Mouse (Mus musculus): ENCODE data around the gene Kcnip2.
"Not testable (repeated sequence)": the region's sequence is repeated elsewhere in the genome, so short reads cannot be mapped to it uniquely, and the experiment has no call there.

The Kcnip2 gene

DNA sequence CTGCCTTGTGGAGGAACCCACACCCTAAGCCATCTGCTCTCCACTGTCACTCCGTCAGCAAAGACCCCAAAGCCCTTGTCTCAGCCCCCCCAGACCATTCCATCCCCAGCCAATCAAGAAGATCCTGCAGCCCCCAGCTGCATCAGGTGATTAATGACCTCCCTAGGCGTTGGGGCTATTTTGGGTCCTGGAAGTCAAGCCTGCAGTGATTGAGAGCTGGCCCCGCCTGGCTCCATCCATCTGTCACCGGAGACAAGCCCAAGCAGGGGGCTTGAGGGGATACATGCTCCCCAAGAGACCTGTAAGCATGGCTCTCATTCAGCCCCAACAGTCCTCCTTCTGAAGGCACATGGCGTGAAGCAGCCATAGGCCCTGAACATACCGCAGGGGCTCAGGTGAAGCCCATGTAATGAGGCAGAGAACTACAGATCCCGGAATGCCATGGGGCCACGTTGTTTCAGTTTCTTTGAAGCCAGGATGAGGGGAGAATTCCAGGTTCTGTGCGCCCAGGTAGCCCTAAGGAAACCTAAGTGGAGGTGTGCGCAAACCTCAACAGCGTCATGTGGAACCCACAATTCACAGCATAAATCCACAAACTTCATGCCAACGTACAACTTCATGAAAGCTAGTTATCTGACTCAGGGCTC is 4.7 kb downstream of the Kcnip2 start:
- DNase-seq: no peak

DNA sequence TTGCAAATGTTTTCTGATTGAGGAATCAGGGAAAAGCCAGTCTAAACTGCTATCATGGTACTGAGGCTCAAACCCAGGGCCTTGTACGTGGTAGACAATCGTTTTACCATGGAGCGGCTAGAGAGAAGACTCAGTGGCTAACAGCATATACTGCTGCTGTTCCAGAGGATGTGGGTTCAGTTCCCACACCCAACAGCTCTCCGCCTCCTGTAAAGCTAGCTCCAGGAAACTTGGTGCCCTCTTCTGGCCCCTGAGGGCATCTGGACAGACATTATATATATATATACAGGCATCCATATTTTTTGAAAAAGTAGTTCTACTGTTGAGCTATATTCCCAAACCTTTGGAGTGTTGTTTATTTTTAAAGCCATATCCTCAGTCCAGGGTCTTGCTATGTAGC is 8.1 kb downstream of the Kcnip2 start:
- DNase-seq: no peak

DNA sequence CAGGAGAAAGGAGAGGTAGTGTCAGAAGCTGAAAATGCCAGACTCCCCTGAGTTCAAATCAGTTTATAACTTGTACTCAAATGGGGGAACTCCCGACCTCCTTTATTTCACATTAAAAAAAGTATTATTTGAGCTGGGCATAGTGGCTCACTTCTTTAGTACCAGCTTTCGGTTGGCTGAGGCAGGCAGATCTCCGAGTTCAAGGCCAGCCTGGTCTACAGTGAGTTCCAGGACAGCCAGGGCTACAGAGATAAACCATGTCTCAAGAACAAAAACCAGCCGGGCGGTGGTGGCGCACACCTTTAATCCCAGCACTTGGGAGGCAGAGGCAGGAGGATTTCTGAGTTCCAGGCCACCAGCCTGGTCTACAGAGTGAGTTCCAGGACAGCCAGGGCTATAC is 10.0 kb downstream of the Kcnip2 start:
- DNase-seq: not testable (repeated sequence)

DNA sequence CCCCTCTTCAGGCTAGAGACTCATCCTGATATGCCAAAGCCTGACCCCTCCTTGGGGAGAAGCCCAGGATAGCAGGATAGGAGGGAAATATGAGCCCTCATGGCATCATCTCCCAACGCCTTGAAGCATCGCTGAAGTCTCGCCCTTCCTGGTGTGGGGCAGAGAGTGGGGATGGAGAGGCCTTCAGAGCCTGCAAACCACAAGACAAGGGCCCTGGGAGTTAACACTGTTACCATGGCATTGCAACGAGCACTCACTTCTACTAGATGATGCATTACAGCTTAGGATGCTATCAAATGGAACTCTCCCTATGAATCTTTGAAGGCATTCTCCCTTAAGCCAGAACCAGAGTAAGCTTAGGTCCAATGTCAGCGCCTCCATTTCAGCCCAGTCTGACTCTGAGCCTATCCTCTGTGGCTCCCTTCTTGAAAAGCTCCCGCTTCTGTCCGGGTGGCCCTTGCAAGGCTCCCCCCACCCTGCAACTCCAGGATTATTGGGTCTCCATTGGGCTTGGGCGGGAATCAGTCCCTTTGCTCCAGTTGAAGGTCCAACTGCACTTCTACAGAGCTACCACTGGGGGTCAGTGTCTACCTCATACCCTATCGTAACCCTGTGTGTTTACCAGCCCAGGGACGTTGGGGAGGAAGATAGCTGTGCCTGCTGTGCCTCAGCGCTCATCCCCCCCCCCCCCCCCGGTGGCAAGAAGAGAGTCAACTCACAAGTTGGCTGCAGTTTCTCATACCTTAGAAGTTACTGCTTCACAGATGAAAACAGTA is 11.1 kb downstream of the Kcnip2 start:
- DNase-seq: peak in 1 of 2 experiments; percentile 22

DNA sequence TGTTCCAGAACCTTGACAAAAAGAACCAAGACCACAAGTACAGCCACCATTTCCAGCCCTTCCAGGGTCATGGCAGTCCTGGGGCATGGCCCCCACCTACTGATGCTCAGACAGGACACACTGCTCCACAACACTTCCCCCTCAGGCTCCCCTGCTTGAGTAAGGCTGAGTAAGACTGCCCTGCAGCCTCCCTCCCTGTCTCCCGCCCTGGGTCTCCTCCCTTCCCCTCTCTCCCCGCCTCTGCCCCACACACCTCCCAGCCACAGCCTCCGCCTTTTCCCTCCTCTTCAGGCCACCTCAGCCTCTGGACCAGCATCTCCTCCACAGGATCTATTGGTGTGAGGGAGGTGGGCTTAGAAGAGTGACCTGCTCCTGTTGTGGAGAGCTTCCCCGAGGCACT is 12.5 kb downstream of the Kcnip2 start:
- no peak for DNase-seq

DNA sequence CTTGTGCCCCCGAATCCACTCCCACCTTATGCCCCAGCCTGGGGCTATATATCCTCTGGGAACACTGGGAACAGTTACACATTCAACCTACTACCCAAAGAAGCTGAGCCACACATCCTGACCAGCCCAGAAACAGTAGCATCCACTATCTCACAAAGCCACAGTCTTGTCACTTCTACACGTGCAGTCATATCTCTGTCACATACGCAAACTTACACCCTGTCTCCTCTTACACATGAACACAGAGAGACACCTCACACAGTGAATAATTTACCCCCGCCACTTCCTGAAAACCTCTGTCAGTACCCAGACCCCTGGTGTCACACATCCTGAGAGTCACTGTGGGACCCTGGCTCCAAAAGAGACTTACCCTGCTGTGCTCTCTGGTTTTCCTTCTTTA is 13.2 kb downstream of the Kcnip2 start:
- no peak for DNase-seq

DNA sequence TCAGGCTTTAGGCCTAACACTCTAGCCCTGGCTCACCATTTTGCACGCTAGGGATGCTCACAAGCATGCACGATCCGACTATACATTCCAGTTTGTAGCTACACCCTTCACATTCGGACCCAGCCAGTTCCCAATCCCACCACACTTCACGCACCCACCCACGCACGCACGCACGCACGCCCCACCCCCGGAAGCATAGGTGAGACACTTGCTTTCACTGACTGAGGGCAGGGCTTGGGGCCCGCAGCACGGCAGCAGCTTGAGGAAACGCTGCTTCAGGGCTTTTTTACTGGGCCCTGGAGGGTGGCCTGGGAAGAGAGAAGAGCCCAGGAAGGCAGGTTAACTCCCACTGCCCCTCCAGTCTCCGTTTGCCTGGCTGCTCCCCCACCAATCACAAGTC is 19.0 kb downstream of the Kcnip2 start:
- DNase-seq: no peak

DNA sequence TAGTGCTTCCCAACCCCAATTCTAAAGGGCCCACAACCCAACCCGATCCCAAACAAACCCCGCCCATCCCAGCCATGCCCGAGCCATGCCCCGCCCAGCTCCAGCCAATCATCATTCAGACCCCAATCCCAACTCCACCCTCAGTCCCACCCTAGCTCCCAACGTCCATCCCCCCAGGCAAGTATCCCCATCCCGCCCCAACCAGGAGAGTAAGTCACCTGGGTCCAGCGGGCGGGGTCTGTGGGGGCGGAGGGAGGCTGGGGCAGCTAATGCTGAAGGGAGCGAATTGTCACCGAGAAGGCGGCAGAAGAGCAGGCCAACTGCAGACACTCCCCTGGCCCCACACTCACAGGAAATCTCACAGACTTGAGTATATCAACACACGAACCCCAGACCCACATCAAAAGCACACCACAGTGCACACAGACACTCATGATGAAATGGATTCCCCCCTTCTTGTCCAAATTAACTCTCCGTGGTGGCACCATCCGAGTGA is 19.8 kb downstream of the Kcnip2 start:
- peak; percentile 43 to 70 for DNase-seq

DNA sequence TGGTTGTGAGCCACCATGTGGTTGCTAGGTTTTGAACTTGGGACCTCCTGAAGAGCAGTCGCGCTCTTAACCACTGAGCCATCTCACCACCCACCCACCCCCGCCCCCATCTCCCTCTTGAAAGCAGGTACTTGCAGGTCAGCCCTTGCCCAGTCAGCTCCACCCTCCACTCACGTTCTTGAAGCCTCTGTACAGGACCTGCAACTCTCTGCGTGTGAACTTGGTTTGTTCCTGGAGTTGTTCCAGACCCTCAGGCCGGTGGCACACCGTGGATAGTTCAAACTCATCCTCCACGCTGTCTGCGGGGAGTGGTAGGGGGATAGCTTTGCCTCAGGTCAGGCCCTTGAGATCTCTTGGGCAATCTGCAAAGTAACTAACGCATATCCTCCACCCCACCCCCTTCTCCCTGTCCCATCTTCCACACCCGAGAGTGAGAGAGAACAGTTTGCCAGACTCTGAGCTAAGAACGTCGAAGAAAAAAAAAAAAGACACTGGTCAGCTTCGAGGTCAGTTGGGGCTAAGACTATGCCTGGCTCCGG is 20.4 kb downstream of the Kcnip2 start:
- DNase-seq: no peak

DNA sequence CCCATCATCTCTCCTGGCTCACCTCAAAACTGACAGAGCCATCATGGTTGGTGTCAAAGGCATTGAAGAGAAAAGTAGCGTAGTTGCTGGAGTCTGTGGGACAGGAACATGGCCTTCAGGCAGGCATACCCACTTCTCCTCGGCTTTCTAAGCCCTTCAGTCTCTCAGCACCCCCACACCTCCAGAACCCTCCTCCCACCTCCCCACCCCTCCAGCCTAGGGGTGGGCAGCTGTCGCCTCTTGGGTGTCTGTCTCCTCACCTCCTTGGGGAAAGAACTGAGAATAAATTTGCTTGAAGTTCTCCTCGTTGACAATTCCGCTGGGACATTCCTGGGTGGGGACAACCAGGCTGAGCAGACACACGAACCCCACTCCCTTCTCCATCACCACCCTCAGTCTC is 21.1 kb downstream of the Kcnip2 start:
- DNase-seq: no peak

DNA sequence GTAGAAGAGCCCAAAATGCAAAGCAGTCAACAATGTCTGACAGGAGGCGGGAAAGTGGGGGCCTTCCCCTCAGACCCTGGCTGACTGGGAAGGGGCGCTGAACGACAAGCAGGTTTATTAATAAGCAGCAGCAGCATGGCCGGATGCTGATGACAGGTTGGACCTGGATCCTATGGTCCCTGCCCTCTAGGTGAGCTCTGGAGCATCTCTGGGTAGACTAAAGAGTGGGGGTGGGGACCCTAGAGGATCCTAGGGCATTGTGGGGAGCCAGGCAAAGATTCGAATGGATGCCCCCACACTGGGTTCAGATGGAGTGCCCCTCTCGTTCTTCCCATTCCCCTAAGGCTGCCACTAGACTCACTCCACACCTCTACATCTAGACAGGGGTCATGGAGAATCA is 23.5 kb downstream of the Kcnip2 start:
- no peak for DNase-seq

DNA sequence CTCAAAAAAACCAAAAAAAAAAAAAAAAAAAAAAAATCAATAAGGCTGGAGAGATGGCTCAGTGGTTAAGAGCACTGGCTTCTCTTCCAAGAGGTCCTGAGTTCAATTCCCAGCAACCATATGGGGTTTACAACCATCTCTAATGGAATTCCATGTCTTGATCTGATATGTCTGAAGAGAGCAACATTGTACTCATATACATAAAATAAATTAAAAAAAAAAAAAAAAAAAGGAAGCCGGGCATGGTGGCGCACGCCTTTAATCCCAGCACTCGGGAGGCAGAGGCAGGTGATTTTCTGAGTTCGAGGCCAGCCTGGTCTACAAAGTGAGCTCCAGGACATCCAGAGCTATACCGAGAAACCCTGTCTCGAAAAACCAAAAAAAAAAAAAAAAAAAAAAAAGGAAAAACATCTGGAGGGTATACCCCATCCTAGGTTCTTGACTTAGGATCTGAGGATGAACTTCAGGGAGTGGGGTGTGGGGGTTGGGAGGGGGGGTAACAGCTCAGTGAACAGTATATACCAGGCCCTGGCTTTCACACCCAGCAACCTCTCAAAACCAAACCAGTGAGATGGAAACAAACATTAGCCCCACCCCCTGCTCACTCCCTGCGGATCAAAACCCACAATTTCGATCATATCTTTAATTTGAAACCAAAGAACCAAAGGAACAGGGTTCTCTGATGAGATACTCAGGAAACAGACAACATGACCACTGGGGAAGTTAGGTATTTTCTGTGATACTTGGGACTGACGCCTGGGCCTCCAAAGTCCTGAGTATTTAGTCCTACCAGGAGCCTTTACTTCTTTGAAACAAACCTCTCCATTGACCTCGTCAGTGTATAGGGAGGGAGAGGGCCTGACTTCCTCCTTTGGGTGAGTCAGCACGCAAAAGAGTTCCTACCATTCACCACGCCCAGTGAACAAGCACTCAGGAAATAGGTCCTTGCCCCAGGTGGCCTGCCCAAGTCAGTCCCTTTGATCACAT is 25.7 kb downstream of the Kcnip2 start:
- DNase-seq: no peak

DNA sequence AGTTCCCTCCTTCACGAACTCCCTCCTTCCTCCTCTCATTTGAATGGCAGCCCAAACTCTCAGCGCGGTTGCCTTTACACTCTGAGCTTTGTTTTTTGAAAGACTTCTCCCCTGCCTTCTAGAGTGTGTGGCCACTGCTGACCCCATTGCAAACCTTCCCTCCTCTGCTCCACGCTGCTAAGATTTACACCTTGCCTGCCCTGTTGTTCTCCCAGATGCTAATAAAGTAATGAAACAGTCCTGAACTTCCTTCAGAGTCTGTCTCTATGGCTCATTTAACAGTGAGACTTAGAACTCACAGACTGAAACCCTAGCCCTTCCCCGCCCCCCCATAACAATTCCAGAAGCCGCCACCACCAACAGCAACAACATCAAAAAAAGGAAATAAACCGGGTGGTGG is 26.5 kb downstream of the Kcnip2 start:
- DNase-seq: no peak

DNA sequence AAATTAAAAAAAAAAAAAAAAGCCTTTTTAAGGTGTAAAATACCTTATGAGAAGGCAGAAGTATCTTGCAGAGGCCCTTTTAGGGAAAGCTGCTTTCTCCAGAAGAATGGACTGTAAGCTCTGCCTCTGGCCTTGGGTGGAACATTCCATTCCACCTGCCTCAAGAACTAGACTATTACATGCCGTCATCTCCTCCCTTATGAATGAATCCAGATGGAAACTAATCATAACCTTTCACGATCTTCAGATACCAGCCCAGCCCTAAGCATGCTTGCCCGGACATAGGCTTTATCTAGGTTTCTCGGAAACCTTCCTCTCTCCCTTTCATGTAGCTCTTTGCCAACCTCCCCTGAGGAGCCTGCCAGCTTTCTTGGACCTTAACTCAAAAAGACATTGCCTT is 27.5 kb downstream of the Kcnip2 start:
- no peak for DNase-seq

DNA sequence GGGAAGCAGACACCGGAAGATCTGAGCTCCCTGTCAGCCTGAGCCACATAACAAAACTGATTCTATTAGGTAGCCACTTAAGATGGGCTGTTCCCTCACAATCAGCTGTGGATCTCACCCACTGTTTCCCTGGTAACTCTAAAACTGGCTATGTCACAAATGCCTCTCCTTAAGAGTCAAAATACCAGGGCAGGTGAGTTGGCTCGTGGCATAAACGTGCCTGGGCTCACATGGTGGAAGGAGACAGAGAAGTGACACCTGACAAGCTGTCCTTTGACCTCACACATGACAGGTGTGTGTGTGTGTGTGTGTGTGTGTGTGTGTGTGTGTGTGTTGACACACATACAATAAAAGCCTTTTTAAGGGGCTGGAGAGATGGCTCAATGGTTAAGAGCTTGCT is 28.4 kb downstream of the Kcnip2 start:
- DNase-seq: no peak

DNA sequence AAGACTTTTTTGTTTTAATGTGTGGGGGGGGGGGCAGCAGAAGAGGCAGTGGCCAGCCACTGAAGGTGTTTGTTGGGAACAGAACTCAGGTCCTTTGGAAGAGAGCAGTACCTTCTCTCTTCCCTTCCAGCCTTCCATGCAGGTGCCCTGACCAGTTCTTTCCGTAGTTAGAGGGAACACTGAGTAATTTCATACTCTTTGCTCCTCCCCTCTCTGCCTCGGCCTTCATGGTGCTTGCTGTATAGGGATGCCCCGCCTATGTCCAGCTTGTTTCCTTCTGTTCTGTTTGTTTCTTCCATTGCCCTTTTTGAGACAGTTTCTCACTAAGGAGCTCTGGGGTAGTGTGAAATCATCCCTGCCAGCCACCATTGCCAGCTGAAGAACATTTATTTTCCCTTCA is 30.4 kb downstream of the Kcnip2 start:
- no peak for DNase-seq

DNA sequence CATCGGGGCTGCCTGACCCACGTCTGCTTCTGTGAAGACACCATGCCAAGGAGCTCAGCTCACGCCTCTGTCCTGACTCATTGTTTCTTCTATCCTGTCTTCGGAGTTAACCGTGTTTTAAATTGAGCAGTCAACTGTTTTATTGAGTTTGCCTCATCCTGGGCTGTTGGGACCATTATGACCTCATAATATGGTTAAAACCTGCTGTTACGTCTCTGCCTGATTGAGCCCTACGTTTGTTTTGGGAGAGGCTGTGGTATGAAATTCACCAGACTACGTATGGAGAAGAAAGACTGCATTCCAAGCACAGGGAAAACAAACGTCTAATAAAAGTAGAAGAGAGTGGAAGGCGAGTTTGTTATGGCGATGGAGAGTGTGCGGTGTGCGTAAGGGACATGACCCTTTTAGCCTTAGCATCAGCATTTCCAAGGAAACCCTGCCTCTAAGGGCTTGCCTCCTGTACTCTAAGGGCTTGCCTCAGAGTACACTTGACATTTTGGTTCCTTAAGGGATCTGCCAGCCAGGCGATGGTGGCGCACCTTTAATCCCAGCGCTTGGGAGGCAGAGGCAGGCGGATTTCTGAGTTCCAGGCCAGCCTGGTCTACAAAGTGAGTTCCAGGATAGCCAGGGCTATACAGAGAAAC is 31.8 kb downstream of the Kcnip2 start:
- DNase-seq: peak in 1 of 2 experiments; percentile 29

DNA sequence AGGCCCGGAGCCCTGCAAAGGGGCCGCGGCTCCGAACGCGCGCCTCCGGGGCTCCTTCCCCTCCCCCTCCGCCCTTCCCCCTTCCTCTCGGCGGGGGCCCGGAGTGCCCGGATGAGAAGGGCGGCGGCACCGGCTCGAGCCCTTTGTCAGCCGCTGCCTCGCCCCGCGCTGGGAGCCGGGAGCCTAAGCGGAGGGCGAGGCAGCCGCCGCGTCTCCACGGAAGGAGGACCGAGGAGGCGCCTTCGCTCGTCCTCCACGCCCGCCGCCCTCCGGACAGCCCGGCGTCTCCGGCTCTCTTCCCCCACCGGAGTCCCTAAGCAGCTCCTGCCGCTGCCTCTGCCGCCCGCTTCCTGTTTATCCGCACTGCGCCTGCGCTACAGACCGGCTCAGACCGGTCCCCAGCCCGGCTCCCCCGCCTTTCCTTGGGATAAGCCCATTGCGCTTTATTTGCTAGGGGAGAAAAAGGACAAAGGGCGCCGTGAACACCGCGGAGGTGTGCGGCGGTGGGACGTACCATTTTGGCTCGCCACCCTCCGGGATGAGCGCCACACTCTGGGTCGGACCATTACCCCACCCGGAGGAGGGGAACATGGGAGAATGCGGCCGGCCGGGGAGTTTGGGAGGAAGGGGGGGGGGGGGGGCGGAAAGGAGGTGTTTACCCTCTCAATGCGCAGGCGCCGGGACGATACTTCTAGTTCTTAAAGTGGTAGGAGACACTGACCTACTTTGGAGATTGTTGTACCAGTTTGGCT is 32.5 kb downstream of the Kcnip2 start, which contains the start of gene Mgea5:
TSS of gene Mgea5 (minus strand) at position 657 of the 752 bp plus-strand sequence.
- peak; percentile 98 to 99 for DNase-seq

DNA sequence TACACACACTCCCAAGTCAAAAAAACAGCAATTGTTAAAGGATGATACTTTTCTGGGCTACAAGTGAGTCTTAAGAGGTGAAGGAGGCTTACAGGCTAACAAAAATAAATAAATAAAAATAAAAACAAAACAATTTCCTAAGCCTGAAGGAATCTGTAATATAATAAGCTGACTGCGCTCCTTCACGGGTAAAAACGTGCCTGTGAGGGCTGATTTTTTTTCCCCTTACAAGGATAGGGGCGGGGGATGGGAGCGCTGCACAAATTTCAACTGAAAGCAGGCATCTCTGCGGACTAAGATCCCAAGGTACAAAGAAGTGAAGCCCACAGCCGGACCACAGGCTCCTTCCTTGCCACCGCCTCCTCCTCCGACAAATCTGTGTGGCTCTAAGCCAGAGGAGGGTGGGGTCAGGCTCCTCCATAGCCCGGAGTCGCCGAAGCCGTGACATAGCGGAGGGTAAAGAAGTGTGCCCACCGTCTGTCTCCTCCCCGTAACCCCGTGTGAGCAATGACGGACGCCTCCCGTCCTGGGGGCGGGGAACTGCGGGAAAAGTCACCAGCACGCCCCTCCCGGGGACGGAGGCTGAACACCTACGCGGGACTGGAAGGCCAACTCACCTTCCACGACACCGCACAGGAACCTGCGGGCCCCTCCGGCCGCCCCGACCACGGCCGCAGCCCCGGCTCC is 33.4 kb downstream of the Kcnip2 start:
- peak; percentile 68 to 74 for DNase-seq

DNA sequence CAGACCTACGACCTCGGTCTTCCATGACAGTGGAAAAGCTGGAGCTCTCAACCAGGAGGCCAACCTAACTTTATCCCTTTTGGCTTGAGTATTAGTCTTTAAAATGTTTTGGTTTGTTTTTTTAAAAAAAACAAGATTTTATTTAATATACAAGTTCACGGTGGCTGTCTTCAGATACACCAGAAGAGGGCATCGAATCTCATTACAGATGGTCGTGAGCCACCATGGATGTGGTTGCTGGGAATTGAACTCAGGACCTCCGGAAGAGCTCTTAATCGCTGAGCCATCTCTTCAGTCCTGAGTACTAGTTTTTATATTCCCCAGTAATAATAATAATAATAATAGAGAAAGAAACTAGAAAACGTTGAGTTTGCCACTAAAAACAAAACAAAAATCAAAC is 34.2 kb downstream of the Kcnip2 start:
- no peak for DNase-seq

DNA sequence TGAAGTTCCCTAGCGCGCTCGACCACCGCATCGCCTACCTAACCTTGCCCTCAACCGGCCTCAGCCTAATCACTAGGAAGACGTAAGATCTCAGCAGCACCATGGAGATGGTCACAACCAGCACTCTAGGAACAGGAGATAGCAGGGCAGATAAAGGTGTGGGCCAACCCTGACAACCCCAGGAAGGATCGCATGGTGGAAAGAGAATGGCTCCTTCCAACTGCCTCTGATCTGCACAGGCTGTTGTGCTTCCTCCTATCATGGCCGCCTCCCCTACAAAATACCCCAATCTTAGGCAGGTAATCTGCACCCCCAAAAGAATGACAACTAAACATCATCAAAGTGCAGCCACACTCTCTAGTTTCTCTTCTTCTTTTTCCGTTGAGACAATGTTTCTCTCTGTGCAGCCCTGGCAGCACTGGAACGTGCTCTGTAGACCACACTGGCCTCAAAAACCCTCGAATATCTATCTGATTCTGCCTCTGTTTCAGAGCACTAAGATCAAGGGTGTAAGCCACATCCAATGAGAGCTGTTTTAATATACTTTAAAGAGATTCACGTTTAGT is 35.4 kb downstream of the Kcnip2 start:
- no peak for DNase-seq

All from thymus, adult 18-20 months (tissue).